Mouse (Mus musculus): ENCODE results near the gene Ndp.

Ndp gene

GRCm38 (mm10) chrX:16911241-16911873 lies at the start of gene Ndp:
TSS of gene Ndp (minus strand) at chrX:16911774.
- 10% methylated on average over 13 of the region's 13 CpGs for WGBS

- 49% methylated on average over 2 of the region's 2 CpGs for WGBS
Measured at GRCm38 (mm10) chrX:16954767-16955166, 43.2 kb upstream of the Ndp start.

GRCm38 (mm10) chrX:16913118-16913517 lies 1.5 kb upstream of the Ndp start:
- 50% methylated on average over 1 of the region's 1 CpGs for WGBS

GRCm38 (mm10) chrX:16911911-16912310 lies 337 bp upstream of the Ndp start:
- whole genome bisulfite sequencing, result 19% methylated on average over 4 of the region's 4 CpGs

- 18% methylated on average over 18 of the region's 18 CpGs for WGBS
Measured at GRCm38 (mm10) chrX:16910211-16911095, 1.1 kb downstream of the Ndp start.

- WGBS, result 53% methylated on average over 2 of the region's 2 CpGs
Measured at GRCm38 (mm10) chrX:16908652-16909051, 2.9 kb downstream of the Ndp start.

GRCm38 (mm10) chrX:16907554-16907953 lies 4.0 kb downstream of the Ndp start:
- 61% methylated on average over 6 of the region's 6 CpGs for WGBS

GRCm38 (mm10) chrX:16894377-16895175 lies 17.0 kb downstream of the Ndp start:
- WGBS, result 21% methylated on average over 5 of the region's 5 CpGs

GRCm38 (mm10) chrX:16846034-16846433 lies 65.5 kb downstream of the Ndp start:
- 86% methylated on average over 2 of the region's 2 CpGs for WGBS

GRCm38 (mm10) chrX:16841443-16841842 lies 70.1 kb downstream of the Ndp start:
- WGBS, result 98% methylated on average over 2 of the region's 2 CpGs

GRCm38 (mm10) chrX:16837293-16837692 lies 74.3 kb downstream of the Ndp start:
- 100% methylated on average over 1 of the region's 1 CpGs for WGBS

Measured in cerebral cortex, adult 2 months (tissue).